Mouse (Mus musculus) C2C12 (cell line): ENCODE results near the gene Osbp.

Experiments
- CTCF ChIP-seq: IDR thresholded peaks from one replicate; pipeline ENCODE4 v1.5.1; 2011; ENCODE audit not compliant: control insufficient read depth, insufficient read depth, insufficient read length
- USF1 ChIP-seq: IDR thresholded peaks from one replicate; pipeline ENCODE4 v1.6.1; 2011; ENCODE audit warnings: low read depth, mild to moderate bottlenecking, control low read depth, moderate library complexity

- TF ChIP-seq CTCF: no peak
- no peak for TF ChIP-seq USF1
These were observed 7.9 kb downstream of the Osbp start for GRCm38 (mm10) chr19:11973511-11974222.
